Mouse (Mus musculus): Measurements from ENCODE around the gene Xylt1.

The Xylt1 gene

GRCm38 (mm10) chr7:117395511-117395910, 14.7 kb downstream of the Xylt1 start:
- no peak for DNase-seq (ENCODE audit: low spot score)

- DNase-seq (ENCODE audit: low spot score): no peak
Measured at GRCm38 (mm10) chr7:117397877-117398276, 17.1 kb downstream of the Xylt1 start.

- no peak for DNase-seq (ENCODE audit: low spot score)
Measured at GRCm38 (mm10) chr7:117399971-117400370, 19.2 kb downstream of the Xylt1 start.

GRCm38 (mm10) chr7:117401581-117401980, 20.8 kb downstream of the Xylt1 start:
- DNase-seq (ENCODE audit: low spot score): no peak

GRCm38 (mm10) chr7:117406336-117406735, 25.6 kb downstream of the Xylt1 start:
- DNase-seq (ENCODE audit: low spot score): no peak

GRCm38 (mm10) chr7:117409268-117409988, 28.6 kb downstream of the Xylt1 start:
- no peak for DNase-seq (ENCODE audit: low spot score)

- DNase-seq (ENCODE audit: low spot score): no peak
Measured at GRCm38 (mm10) chr7:117411874-117412273, 31.1 kb downstream of the Xylt1 start.

GRCm38 (mm10) chr7:117412405-117412804, 31.6 kb downstream of the Xylt1 start:
- DNase-seq (ENCODE audit: low spot score): no peak

GRCm38 (mm10) chr7:117414341-117415008, 33.7 kb downstream of the Xylt1 start:
- DNase-seq (ENCODE audit: low spot score): no peak

GRCm38 (mm10) chr7:117415009-117415363, 34.2 kb downstream of the Xylt1 start:
- DNase-seq (ENCODE audit: low spot score): no peak

- DNase-seq (ENCODE audit: low spot score): no peak
Measured at GRCm38 (mm10) chr7:117419041-117419440, 38.3 kb downstream of the Xylt1 start.

- no peak for DNase-seq (ENCODE audit: low spot score)
Measured at GRCm38 (mm10) chr7:117419846-117420245, 39.1 kb downstream of the Xylt1 start.

- no peak for DNase-seq (ENCODE audit: low spot score)
Measured at GRCm38 (mm10) chr7:117420301-117420700, 39.5 kb downstream of the Xylt1 start.

- DNase-seq (ENCODE audit: low spot score): no peak
Measured at GRCm38 (mm10) chr7:117420836-117421566, 40.2 kb downstream of the Xylt1 start.

- DNase-seq (ENCODE audit: low spot score): no peak
Measured at GRCm38 (mm10) chr7:117424841-117425240, 44.1 kb downstream of the Xylt1 start.

- DNase-seq (ENCODE audit: low spot score): no peak
Measured at GRCm38 (mm10) chr7:117426366-117426765, 45.6 kb downstream of the Xylt1 start.

- no peak for DNase-seq (ENCODE audit: low spot score)
Measured at GRCm38 (mm10) chr7:117428690-117429224, 48.0 kb downstream of the Xylt1 start.

- no peak for DNase-seq (ENCODE audit: low spot score)
Measured at GRCm38 (mm10) chr7:117429483-117429882, 48.7 kb downstream of the Xylt1 start.

- no peak for DNase-seq (ENCODE audit: low spot score)
Measured at GRCm38 (mm10) chr7:117429895-117430294, 49.1 kb downstream of the Xylt1 start.

GRCm38 (mm10) chr7:117430361-117430935, 49.7 kb downstream of the Xylt1 start:
- no peak for DNase-seq (ENCODE audit: low spot score)

GRCm38 (mm10) chr7:117433641-117434040, 52.9 kb downstream of the Xylt1 start:
- no peak for DNase-seq (ENCODE audit: low spot score)

GRCm38 (mm10) chr7:117435091-117435490, 54.3 kb downstream of the Xylt1 start:
- DNase-seq (ENCODE audit: low spot score): no peak
